Mouse (Mus musculus) CH12.LX (cell line): ENCODE data around the gene Zfp664. TPM values are rescaled to one million over a fixed set of nuclear protein-coding genes. Genes with fewer than 3 reads are reported as not detected.

Experiments
- DNase-seq: peaks from one replicate; pipeline ENCODE4 v3.0.0-alpha.2; 2013; ENCODE audit errors: extremely low read depth
- H3K27ac ChIP-seq: 2 replicates; pipeline ENCODE4 v1.5.1; 2012; ENCODE audit warnings: low read depth, mild to moderate bottlenecking, control low read depth, moderate library complexity; ENCODE audit not compliant: insufficient read depth
- H3K27me3 ChIP-seq: replicated peaks from 2 replicates; pipeline ENCODE3; 2012; ENCODE audit warnings: inconsistent platforms
- H3K36me3 ChIP-seq, 2 experiments: replicated peaks in 1 of 2; 2 replicates each; pipeline versions ENCODE3 to v1.6.1; 2012; ENCODE audit warnings: inconsistent platforms in 1 of 2, low read length in 1 of 2, mild to moderate bottlenecking in 1 of 2, mixed read lengths in 1 of 2, moderate library complexity in 1 of 2; ENCODE audit not compliant: control insufficient read depth in 1 of 2, insufficient read depth in 1 of 2
- H3K4me1 ChIP-seq, 2 experiments: 2 replicates each; pipeline ENCODE4 v1.6.1; 2012; ENCODE audit warnings: inconsistent platforms in 1 of 2, moderate library complexity in 1 of 2; ENCODE audit not compliant: insufficient read depth in 2 of 2, control insufficient read depth in 1 of 2
- H3K4me2 ChIP-seq: 2 replicates; pipeline ENCODE4 v1.6.1; 2012; ENCODE audit warnings: low read depth, mild to moderate bottlenecking, control low read depth; ENCODE audit not compliant: poor library complexity, insufficient read depth, severe bottlenecking
- H3K4me3 ChIP-seq, 3 experiments: fragments of 150-350 bp in 1 of 3; sonication (generic) in 1 of 3; replicated peaks in 1 of 3; 2 replicates each; pipeline versions ENCODE3 to v1.5.1; 2011 to 2012; ENCODE audit warnings: low read depth in 2 of 3, low read length in 2 of 3, mild to moderate bottlenecking in 2 of 3, moderate library complexity in 2 of 3, control low read depth in 1 of 3, improper control_type of control experiment in 1 of 3, inconsistent platforms in 1 of 3, mixed read lengths in 1 of 3; ENCODE audit not compliant: poor library complexity in 1 of 3
- H3K79me2 ChIP-seq: replicated peaks from 2 replicates; pipeline ENCODE4 v1.6.1; 2012; ENCODE audit warnings: mild to moderate bottlenecking, moderate library complexity; ENCODE audit not compliant: control insufficient read depth, poor library complexity, insufficient read depth, severe bottlenecking; ENCODE audit errors: extremely low read depth
- H3K9ac ChIP-seq: 2 replicates; pipeline ENCODE4 v1.6.1; 2012; ENCODE audit warnings: low read depth, mild to moderate bottlenecking, control low read depth, moderate library complexity; ENCODE audit not compliant: insufficient read depth
- H3K9me3 ChIP-seq: replicated peaks from 2 replicates; pipeline ENCODE3; 2012; ENCODE audit warnings: low read length, inconsistent platforms, mixed read lengths
- BHLHE40 ChIP-seq: IDR thresholded peaks from 2 replicates; pipeline ENCODE4 v1.6.1; 2011; ENCODE audit warnings: mild to moderate bottlenecking, low read depth, low read length, improper control_type of control experiment
- CHD1 ChIP-seq: IDR thresholded peaks from 2 replicates; pipeline ENCODE4 v1.6.1; 2012; ENCODE audit warnings: low read depth, low read length, improper control_type of control experiment, inconsistent platforms
- E2F4 ChIP-seq: IDR thresholded peaks from 2 replicates; pipeline ENCODE4 v1.6.1; 2011; ENCODE audit warnings: low read depth, low read length, improper control_type of control experiment; ENCODE audit not compliant: insufficient replicate concordance
- ELF1 ChIP-seq: IDR thresholded peaks from 2 replicates; pipeline ENCODE4 v1.6.1; 2014; ENCODE audit warnings: low read depth, mild to moderate bottlenecking, inconsistent platforms, low read length, improper control_type of control experiment
- GABPA ChIP-seq: IDR thresholded peaks from 2 replicates; pipeline ENCODE4 v1.6.1; 2012; ENCODE audit warnings: low read depth, low read length, improper control_type of control experiment, inconsistent platforms; ENCODE audit not compliant: insufficient replicate concordance
- HCFC1 ChIP-seq: IDR thresholded peaks from 2 replicates; pipeline ENCODE4 v1.6.1; 2012; ENCODE audit warnings: low read depth, mild to moderate bottlenecking, inconsistent platforms, low read length, improper control_type of control experiment
- MAX ChIP-seq: IDR thresholded peaks from 2 replicates; pipeline ENCODE4 v1.6.1; 2011; ENCODE audit warnings: low read length, improper control_type of control experiment
- MEF2A ChIP-seq: IDR thresholded peaks from 2 replicates; pipeline ENCODE4 v1.6.1; 2014; ENCODE audit warnings: low read depth, mild to moderate bottlenecking, inconsistent platforms, low read length, improper control_type of control experiment, borderline replicate concordance
- PAX5 ChIP-seq: IDR thresholded peaks from 2 replicates; pipeline ENCODE4 v1.6.1; 2012; ENCODE audit warnings: low read length, inconsistent platforms, mixed read lengths
- RCOR1 ChIP-seq: conservative IDR thresholded peaks from 2 replicates; pipeline ENCODE4 v1.6.1; 2012; ENCODE audit warnings: low read depth, mild to moderate bottlenecking, inconsistent platforms, low read length, improper control_type of control experiment
- SIN3A ChIP-seq: IDR thresholded peaks from 2 replicates; pipeline ENCODE4 v1.6.1; 2012; ENCODE audit warnings: low read length, improper control_type of control experiment, inconsistent platforms
- TBP ChIP-seq: conservative IDR thresholded peaks from 2 replicates; pipeline ENCODE4 v1.6.1; 2011; ENCODE audit warnings: low read depth, low read length, improper control_type of control experiment
- TCF12 ChIP-seq: IDR thresholded peaks from 2 replicates; pipeline ENCODE4 v1.6.1; 2014; ENCODE audit warnings: low read depth, mild to moderate bottlenecking, inconsistent platforms, low read length, improper control_type of control experiment
- USF2 ChIP-seq: conservative IDR thresholded peaks from 2 replicates; pipeline ENCODE4 v1.6.1; 2011; ENCODE audit warnings: low read depth, low read length, improper control_type of control experiment
- ZC3H11A ChIP-seq: IDR thresholded peaks from 2 replicates; pipeline ENCODE4 v1.6.1; 2012; ENCODE audit warnings: low read depth, mild to moderate bottlenecking, inconsistent platforms, low read length, improper control_type of control experiment
- ZKSCAN1 ChIP-seq: IDR thresholded peaks from 2 replicates; pipeline ENCODE4 v1.6.1; 2012; ENCODE audit warnings: low read depth, inconsistent platforms, low read length, improper control_type of control experiment, borderline replicate concordance
- ZMIZ1 ChIP-seq: IDR thresholded peaks from 2 replicates; pipeline ENCODE4 v1.6.1; 2012; ENCODE audit warnings: low read depth, mild to moderate bottlenecking, inconsistent platforms, low read length, improper control_type of control experiment
- dilution Hi-C: fragments of 300-500 bp; cut with MboI; formaldehyde crosslinking; loops from 2 replicates; pipeline ENCODE4 v1.14.3; 2020; ENCODE audit warnings: low sequenced_read_pairs; ENCODE audit not compliant: extremely low pct_unique_long_range_greater_than_20kb, extremely low pct_ligation_motif_present
- in situ Hi-C: fragments of 300-500 bp; cut with MboI; formaldehyde crosslinking; loops from 3 replicates; pipeline ENCODE4 v1.14.3; 2019; ENCODE audit warnings: low sequenced_read_pairs, low pct_ligation_motif_present, low pct_unique_long_range_greater_than_20kb, mixed read lengths
- polyA plus RNA-seq: library from polyadenylated mRNA; unstranded; fragments of >175 nt; gene quantifications from 2 replicates; pipeline ENCODE4 v1.2.1, GENCODE M21; 2012; ENCODE audit warnings: low read depth; ENCODE audit not compliant: insufficient read length
- total RNA-seq, 2 experiments: library from RNA; depleted of rRNA; stranded (reverse); fragments of 300-350 nt in 1 of 2; fragments of >200 nt in 1 of 2; gene quantifications; 2 replicates each; pipeline ENCODE4 v1.2.3; 2012 to 2014

Zfp664 gene
- total and polyA plus RNA-seq, 3 experiments, result 7.4 to 14.3 (median 12.3) TPM

DNA sequence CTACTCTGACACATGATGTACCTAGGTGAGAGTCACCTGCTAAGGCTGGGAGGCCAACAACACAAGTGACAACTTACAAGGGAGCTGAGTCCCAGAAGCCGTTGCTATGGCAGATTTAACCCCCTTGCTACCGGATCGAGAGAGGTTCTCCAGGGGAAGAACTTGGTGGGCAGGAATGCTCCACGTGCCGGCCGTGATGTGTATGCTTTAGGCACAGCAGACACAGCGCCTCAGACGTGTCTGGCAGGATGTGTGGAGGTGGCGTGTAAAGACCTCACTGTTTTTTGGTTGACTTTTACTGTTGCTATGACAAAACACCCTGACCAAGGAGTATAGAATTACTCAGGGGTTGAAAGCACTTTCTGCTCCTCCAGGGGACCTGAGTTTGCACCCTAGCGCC is 81.9 kb downstream of the Zfp664 start:
- Histone ChIP-seq H3K9ac (no peak overlapping the region), H3K79me2 (no peaks in the 10 kb centered on the region), H3K27me3 (no peaks in the 10 kb centered on the region), H3K9me3 (peaks cover 6% of the 10 kb centered on the region), H3K4me2 (no peak overlapping the region), H3K27ac (no peak overlapping the region), H3K4me3 (no peak overlapping the region), H3K4me1 (peaks cover 3 to 5% of the 10 kb centered on the region in 2 experiments; a peak in 1 of 4 replicates), H3K36me3 (no peaks in the 10 kb centered on the region)
- dilution Hi-C loops, result no loop called here
- in situ Hi-C loops, result no loop called here
- no peak for DNase-seq
- no peak for TF ChIP-seq HCFC1
- TF ChIP-seq TBP, result no peak
- TF ChIP-seq MAX, result no peak
- TF ChIP-seq ELF1, result no peak
- no peak for TF ChIP-seq TCF12
- no peak for TF ChIP-seq BHLHE40
- TF ChIP-seq GABPA, result no peak
- TF ChIP-seq SIN3A, result no peak
- no peak for TF ChIP-seq MEF2A
- TF ChIP-seq RCOR1, result no peak
- TF ChIP-seq USF2, result no peak
- TF ChIP-seq PAX5, result no peak
- no peak for TF ChIP-seq CHD1
- no peak for TF ChIP-seq ZKSCAN1
- no peak for TF ChIP-seq E2F4
- no peak for TF ChIP-seq ZMIZ1

DNA sequence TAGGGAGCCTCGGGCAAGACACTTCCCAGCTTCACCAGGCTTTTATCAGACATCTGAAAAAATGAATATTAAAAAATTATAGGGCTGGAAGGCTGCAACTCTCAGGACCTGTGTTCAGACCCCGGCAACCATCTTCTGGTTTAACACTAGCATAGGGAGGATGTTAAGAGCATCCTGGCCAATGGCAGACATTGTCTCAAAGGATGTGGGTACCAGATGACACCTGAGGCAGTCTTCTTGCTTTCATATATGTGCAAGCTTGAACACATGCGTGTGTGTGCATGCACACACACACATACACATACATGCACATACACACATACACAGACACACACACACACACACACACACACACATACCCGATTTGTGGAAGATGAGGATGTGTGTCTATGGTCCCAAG is 82.6 kb downstream of the Zfp664 start:
- no peak for TF ChIP-seq ZC3H11A
- TF ChIP-seq HCFC1, result no peak
- TF ChIP-seq, all 38 proteins: peak for 0
- Histone ChIP-seq H3K4me2 (no peak overlapping the region), H3K9me3 (peaks cover 9% of the 10 kb centered on the region), H3K27me3 (no peaks in the 10 kb centered on the region), H3K79me2 (no peaks in the 10 kb centered on the region), H3K4me3 (no peak overlapping the region), H3K36me3 (no peaks in the 10 kb centered on the region), H3K9ac (no peak overlapping the region), H3K4me1 (peaks cover 3 to 5% of the 10 kb centered on the region in 2 experiments; a peak in 1 of 4 replicates), H3K27ac (no peak overlapping the region)
- DNase-seq, result no peak
- dilution Hi-C loops, result no loop called here
- in situ Hi-C loops, result no loop called here
